Mouse (Mus musculus) cortical plate, adult 2 months (tissue): ENCODE measurements around the gene Rai1.

Experiments
- CTCF ChIP-seq: fragments of 200-500 bp; IDR thresholded peaks from 2 replicates; pipeline ENCODE4 v1.5.1; 2011; ENCODE audit warnings: mild to moderate bottlenecking, control low read depth, low read length; ENCODE audit not compliant: insufficient read depth; ENCODE audit errors: extremely low read depth
- POLR2A ChIP-seq: fragments of 200-500 bp; IDR thresholded peaks from 2 replicates; pipeline ENCODE4 v1.6.1; 2011; ENCODE audit warnings: mild to moderate bottlenecking, low read length, control low read depth; ENCODE audit not compliant: insufficient read depth; ENCODE audit errors: extremely low read depth

GRCm38 (mm10) chr11:60150677-60151076, 45.9 kb downstream of the Rai1 start:
- no peak for TF ChIP-seq CTCF
- TF ChIP-seq POLR2A, result no peak
